11 mouse cellular contexts compared by ENCODE assay signal in the genomic region with DNA sequence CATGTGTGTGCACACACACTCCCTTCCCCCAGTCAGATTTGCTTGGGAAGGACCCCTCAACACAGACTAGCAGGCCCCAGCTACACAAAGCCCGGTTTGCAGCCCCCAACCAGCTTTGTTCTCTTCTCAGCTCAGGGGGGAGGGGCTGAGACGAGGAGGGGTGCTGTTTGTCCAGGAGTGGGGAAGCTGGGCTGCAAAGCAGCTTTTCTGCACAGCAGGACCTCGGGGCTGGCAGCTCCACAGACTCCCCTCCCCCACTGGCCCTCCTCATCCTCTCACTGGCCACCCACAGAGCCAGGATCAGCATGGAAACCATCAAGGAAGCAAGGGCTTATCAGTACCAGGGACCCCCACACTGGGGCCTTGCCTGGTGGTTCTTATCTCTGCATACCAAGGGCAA. TPM values are rescaled to one million over a fixed set of nuclear protein-coding genes. Genes with fewer than 3 reads are reported as not detected.
A peak's percentile ranks its signal among the peaks of the same experiment; 100 is the strongest.
DNase-seq lines count a peak whose midpoint lies in the region; ATAC-seq and TF ChIP-seq lines count a peak whose summit lies in the region.
"Had no signal": no experiment of that assay in that cellular context is flagged by ENCODE, and none has a peak within 500 bp of the region (broad histone marks: within the 10 kb centered on the region; RNA-seq: fewer than 3 reads in every experiment).

No protein-coding gene starts in this region.

- TF ChIP-seq POLR2A in MEL (IDR thresholded peaks at IDR 0.05; ENCODE audit: control insufficient read depth in 1 of 2, insufficient read depth in 1 of 2, low read depth in 1 of 2, low read length in 2 of 2, poor library complexity in 1 of 2), result no peak

- peak overlapping the region; percentile 58 for H3K27ac ChIP-seq in hindbrain, embryonic 11.5 days (ENCODE audit: low read depth, low read length)
- no peak overlapping the region for H3K27ac ChIP-seq in hindbrain, embryonic 16.5 days (ENCODE audit: low read depth, low read length)
- H3K27ac ChIP-seq in MEL (ENCODE audit: control insufficient read depth, low read depth, low read length), result no peak overlapping the region
- H3K27ac ChIP-seq in forebrain, embryonic 14.5 days (ENCODE audit: low read depth, low read length), result peak overlapping the region; percentile 21; the same call in 1 of the 2 replicates
- H3K27ac ChIP-seq in midbrain, embryonic 12.5 days (replicated peaks), result peak overlapping the region; percentile 80
- H3K27ac ChIP-seq: stomach, embryonic 15.5 days had no signal

- peak overlapping the region; percentile 47 for H3K9ac ChIP-seq in hindbrain, embryonic 11.5 days (ENCODE audit: low read depth, low read length)
- H3K9ac ChIP-seq in hindbrain, embryonic 16.5 days (ENCODE audit: low read depth, low read length), result no peak overlapping the region
- no peak overlapping the region for H3K9ac ChIP-seq in MEL (ENCODE audit: control insufficient read depth, low read depth, low read length, poor library complexity, severe bottlenecking)
- no peak overlapping the region for H3K9ac ChIP-seq in forebrain, embryonic 14.5 days (ENCODE audit: low read length)
- H3K9ac ChIP-seq in midbrain, embryonic 12.5 days (replicated peaks), result peak overlapping the region; percentile 34; the same call in 1 of the 2 replicates
- H3K9ac ChIP-seq: stomach, embryonic 15.5 days had no signal

- H3K79me2 ChIP-seq in MEL (ENCODE audit: control insufficient read depth, insufficient read depth, low read length, poor library complexity), result no peaks in the 10 kb centered on the region

- no peaks in the 10 kb centered on the region for H3K9me3 ChIP-seq in hindbrain, embryonic 11.5 days (ENCODE audit: control insufficient read depth, low read length)
- H3K9me3 ChIP-seq in hindbrain, embryonic 16.5 days (ENCODE audit: control insufficient read depth, low read length), result no peaks in the 10 kb centered on the region
- no peaks in the 10 kb centered on the region for H3K9me3 ChIP-seq in MEL (replicated peaks; ENCODE audit: insufficient read depth, low read length)
- no peaks in the 10 kb centered on the region for H3K9me3 ChIP-seq in forebrain, embryonic 14.5 days (replicated peaks; ENCODE audit: control insufficient read depth, low read length)
- no peaks in the 10 kb centered on the region for H3K9me3 ChIP-seq in midbrain, embryonic 12.5 days
- H3K9me3 ChIP-seq: stomach, embryonic 15.5 days had no signal

- no peak for TF ChIP-seq EP300 in MEL (IDR thresholded peaks at IDR 0.05; ENCODE audit: low read depth in 1 of 2, low read length in 2 of 2)

- H3K36me3 ChIP-seq in hindbrain, embryonic 11.5 days (ENCODE audit: control insufficient read depth, insufficient read depth, low read length), result peaks cover 5% of the 10 kb centered on the region; the same call in 1 of the 2 replicates
- H3K36me3 ChIP-seq in hindbrain, embryonic 16.5 days (ENCODE audit: control insufficient read depth, insufficient read depth, low read length), result peaks cover 10% of the 10 kb centered on the region
- peaks cover 0 to 7% of the 10 kb centered on the region in 2 experiments; a peak in 3 of 4 replicates for H3K36me3 ChIP-seq in MEL (ENCODE audit: control insufficient read depth in 1 of 2, insufficient read depth in 2 of 2, low read length in 2 of 2)
- H3K36me3 ChIP-seq in forebrain, embryonic 14.5 days (ENCODE audit: control insufficient read depth, insufficient read depth, low read length), result peaks cover 28% of the 10 kb centered on the region
- H3K36me3 ChIP-seq in midbrain, embryonic 12.5 days, result peaks cover 35% of the 10 kb centered on the region

- WGBS in hindbrain, embryonic 11.5 days, result 0% methylated on average over 3 of the region's 3 CpGs
- WGBS in hindbrain, embryonic 16.5 days, result 4% methylated on average over 3 of the region's 3 CpGs
- WGBS in forebrain, embryonic 14.5 days, result 2% methylated on average over 3 of the region's 3 CpGs
- 0% methylated on average over 3 of the region's 3 CpGs for WGBS in midbrain, embryonic 12.5 days

- H3K4me2 ChIP-seq in hindbrain, embryonic 11.5 days (replicated peaks; ENCODE audit: low read depth, low read length), result peak overlapping the region; percentile 95
- H3K4me2 ChIP-seq in hindbrain, embryonic 16.5 days (ENCODE audit: low read length), result no peak overlapping the region
- no peak overlapping the region for H3K4me2 ChIP-seq in forebrain, embryonic 14.5 days (ENCODE audit: low read length)
- H3K4me2 ChIP-seq in midbrain, embryonic 12.5 days (replicated peaks), result peak overlapping the region; percentile 96
- H3K4me2 ChIP-seq: stomach, embryonic 15.5 days had no signal

- TF ChIP-seq CTCF in MEL (IDR thresholded peaks at IDR 0.05 in 2 of 3, conservative IDR thresholded peaks at IDR 0.05 in 1 of 3; ENCODE audit: control insufficient read depth in 1 of 3, insufficient read depth in 1 of 3, low read depth in 2 of 3, low read length in 3 of 3, poor library complexity in 1 of 3, severe bottlenecking in 1 of 3), result no peak

- peak; percentile 62 for DNase-seq in hindbrain, embryonic 11.5 days (ENCODE audit: low spot score)
- no peak for DNase-seq in MEL (ENCODE audit: low read depth, low spot score)
- DNase-seq in forebrain, embryonic 14.5 days (ENCODE audit: low spot score), result peak; percentile 20
- no peak for DNase-seq in right cerebral cortex, postnatal 14 days
- no peak for DNase-seq in frontal cortex, postnatal 14 days (ENCODE audit: low spot score in 2 of 2)
- DNase-seq: cerebellum, postnatal 25 days; kidney, adult 18-20 months had no signal

- peaks cover 23% of the 10 kb centered on the region for H3K4me1 ChIP-seq in hindbrain, embryonic 11.5 days (replicated peaks; ENCODE audit: control insufficient read depth, insufficient read depth, low read length)
- H3K4me1 ChIP-seq in hindbrain, embryonic 16.5 days (ENCODE audit: control insufficient read depth, insufficient read depth, low read depth, low read length), result peaks cover 13% of the 10 kb centered on the region
- H3K4me1 ChIP-seq in MEL (ENCODE audit: control insufficient read depth in 1 of 2, insufficient read depth in 2 of 2, low read length in 2 of 2), result peaks cover 5 to 16% of the 10 kb centered on the region in 2 experiments
- H3K4me1 ChIP-seq in forebrain, embryonic 14.5 days (ENCODE audit: control insufficient read depth, insufficient read depth, low read length), result peaks cover 11% of the 10 kb centered on the region
- H3K4me1 ChIP-seq in midbrain, embryonic 12.5 days, result peaks cover 49% of the 10 kb centered on the region

- TF ChIP-seq RAD21 in MEL (IDR thresholded peaks at IDR 0.05; ENCODE audit: low read depth, low read length), result no peak

- peak overlapping the region; percentile 12; the same call in 1 of the 2 replicates for H3K4me3 ChIP-seq in hindbrain, embryonic 11.5 days (ENCODE audit: low read depth, low read length)
- H3K4me3 ChIP-seq in hindbrain, embryonic 16.5 days (ENCODE audit: low read length), result no peak overlapping the region
- H3K4me3 ChIP-seq in MEL (ENCODE audit: control insufficient read depth in 1 of 2, insufficient read depth in 1 of 2, low read depth in 2 of 2, low read length in 2 of 2), result no peak overlapping the region
- H3K4me3 ChIP-seq in forebrain, embryonic 14.5 days (ENCODE audit: low read depth, low read length), result no peak overlapping the region
- peak overlapping the region; percentile 67; the same call in 1 of the 2 replicates for H3K4me3 ChIP-seq in midbrain, embryonic 12.5 days
- H3K4me3 ChIP-seq: stomach, embryonic 15.5 days had no signal

- ATAC-seq in hindbrain, embryonic 11.5 days (ENCODE audit: low FRiP score), result peak; percentile 43; the same call in 1 of the 2 replicates
- no peak for ATAC-seq in hindbrain, embryonic 16.5 days
- ATAC-seq in forebrain, embryonic 14.5 days, result no peak
- ATAC-seq in midbrain, embryonic 12.5 days (ENCODE audit: low FRiP score, low read depth), result peak; percentile 57
- no peak for ATAC-seq in monocyte, adult 5-6 weeks (replicated peaks; ENCODE audit: insufficient number of reproducible peaks, low FRiP score, low TSS enrichment, poor library complexity, severe bottlenecking)

- peaks cover 2% of the 10 kb centered on the region; the same call in 1 of the 2 replicates for H3K27me3 ChIP-seq in hindbrain, embryonic 11.5 days (ENCODE audit: control insufficient read depth, insufficient read depth, low read length)
- H3K27me3 ChIP-seq in hindbrain, embryonic 16.5 days (replicated peaks; ENCODE audit: control insufficient read depth, insufficient read depth, low read length), result no peaks in the 10 kb centered on the region
- no peaks in the 10 kb centered on the region for H3K27me3 ChIP-seq in MEL (ENCODE audit: control insufficient read depth in 1 of 2, insufficient read depth in 2 of 2, low read length in 2 of 2)
- peaks cover 15% of the 10 kb centered on the region for H3K27me3 ChIP-seq in forebrain, embryonic 14.5 days (replicated peaks; ENCODE audit: control insufficient read depth, insufficient read depth, low read length)
- H3K27me3 ChIP-seq in midbrain, embryonic 12.5 days, result peaks cover 21% of the 10 kb centered on the region

RNA-seq across cellular contexts. Expression of a gene that starts 2.5 kb away (rescaled TPM):
- 19.6 and 21.1 TPM in 2 replicates for polyA plus RNA-seq in hindbrain, embryonic 11.5 days (2014; fragmentation: Nextera tagmentation; extraction: Ambion mirVana)
- 6.9 and 8.8 TPM in 2 replicates for polyA plus RNA-seq in hindbrain, embryonic 16.5 days (2015; fragmentation: Nextera tagmentation; extraction: Ambion mirVana)
- 0.27 TPM in 1 of 2 replicates, not detected in the other for total RNA-seq in MEL (2012; rRNA removed)
- polyA plus RNA-seq in MEL (2012; ENCODE audit: insufficient read depth in 1 of 2, insufficient read length in 2 of 2, low read depth in 1 of 2, low replicate concordance in 2 of 2, missing spikeins in 1 of 2), result 1 to 10 TPM in 1 of 2 experiments, not detected in 1; 2.1 TPM
- polyA plus RNA-seq in forebrain, embryonic 14.5 days (2014; fragmentation: Nextera tagmentation; extraction: Ambion mirVana), result 1.1 and 1.8 TPM in 2 replicates
- polyA plus RNA-seq in midbrain, embryonic 12.5 days (2016; fragmentation: Nextera tagmentation; extraction: Ambion mirVana), result 20.1 and 23.5 TPM in 2 replicates
- not detected in 3 replicates for total RNA-seq in monocyte, adult 5-6 weeks (2017)

RNA-seq across cellular contexts. Expression of a gene that starts 24.4 kb away (rescaled TPM):
- 19.0 and 19.7 TPM in 2 replicates for polyA plus RNA-seq in hindbrain, embryonic 11.5 days (2014; fragmentation: Nextera tagmentation; extraction: Ambion mirVana)
- 39.0 and 40.2 TPM in 2 replicates for polyA plus RNA-seq in hindbrain, embryonic 16.5 days (2015; fragmentation: Nextera tagmentation; extraction: Ambion mirVana)
- total RNA-seq in MEL (2012; rRNA removed), result 4.7 and 4.9 TPM in 2 replicates
- 10 to 100 TPM in 1 of 2 experiments, not detected in 1; 11.5 TPM for polyA plus RNA-seq in MEL (2012; ENCODE audit: insufficient read depth in 1 of 2, insufficient read length in 2 of 2, low read depth in 1 of 2, low replicate concordance in 2 of 2, missing spikeins in 1 of 2)
- polyA plus RNA-seq in forebrain, embryonic 14.5 days (2014; fragmentation: Nextera tagmentation; extraction: Ambion mirVana), result 15.5 and 22.0 TPM in 2 replicates
- 29.9 and 30.9 TPM in 2 replicates for polyA plus RNA-seq in midbrain, embryonic 12.5 days (2016; fragmentation: Nextera tagmentation; extraction: Ambion mirVana)
- 0.43 to 0.49 TPM (median 0.48 TPM) in 3 replicates for total RNA-seq in monocyte, adult 5-6 weeks (2017)

RNA-seq across cellular contexts. Expression of a gene that starts 44.8 kb away (rescaled TPM):
- 141 and 155 TPM in 2 replicates for polyA plus RNA-seq in hindbrain, embryonic 11.5 days (2014; fragmentation: Nextera tagmentation; extraction: Ambion mirVana)
- polyA plus RNA-seq in hindbrain, embryonic 16.5 days (2015; fragmentation: Nextera tagmentation; extraction: Ambion mirVana), result 250 and 273 TPM in 2 replicates
- 43.0 and 51.1 TPM in 2 replicates for total RNA-seq in MEL (2012; rRNA removed)
- polyA plus RNA-seq in MEL (2012; ENCODE audit: insufficient read depth in 1 of 2, insufficient read length in 2 of 2, low read depth in 1 of 2, low replicate concordance in 2 of 2, missing spikeins in 1 of 2), result 10 to 100 TPM in 1 of 2 experiments, not detected in 1; 83.8 TPM
- 194 and 211 TPM in 2 replicates for polyA plus RNA-seq in forebrain, embryonic 14.5 days (2014; fragmentation: Nextera tagmentation; extraction: Ambion mirVana)
- polyA plus RNA-seq in midbrain, embryonic 12.5 days (2016; fragmentation: Nextera tagmentation; extraction: Ambion mirVana), result 107 and 110 TPM in 2 replicates
- 62.8 to 77.2 TPM (median 68.8 TPM) in 3 replicates for total RNA-seq in monocyte, adult 5-6 weeks (2017)

RNA-seq across cellular contexts. Expression of a gene that starts 49.7 kb away (rescaled TPM):
- 206 and 218 TPM in 2 replicates for polyA plus RNA-seq in hindbrain, embryonic 11.5 days (2014; fragmentation: Nextera tagmentation; extraction: Ambion mirVana)
- polyA plus RNA-seq in hindbrain, embryonic 16.5 days (2015; fragmentation: Nextera tagmentation; extraction: Ambion mirVana), result 246 and 256 TPM in 2 replicates
- total RNA-seq in MEL (2012; rRNA removed), result 0.42 and 0.81 TPM in 2 replicates
- 1 to 10 TPM in 1 of 2 experiments, not detected in 1; 1.7 TPM for polyA plus RNA-seq in MEL (2012; ENCODE audit: insufficient read depth in 1 of 2, insufficient read length in 2 of 2, low read depth in 1 of 2, low replicate concordance in 2 of 2, missing spikeins in 1 of 2)
- polyA plus RNA-seq in forebrain, embryonic 14.5 days (2014; fragmentation: Nextera tagmentation; extraction: Ambion mirVana), result 49.2 and 57.0 TPM in 2 replicates
- polyA plus RNA-seq in midbrain, embryonic 12.5 days (2016; fragmentation: Nextera tagmentation; extraction: Ambion mirVana), result 86.8 and 94.2 TPM in 2 replicates
- total RNA-seq in monocyte, adult 5-6 weeks (2017), result 164 to 258 TPM (median 248 TPM) in 3 replicates

Comparison
In these comparisons a context has a peak if more than half of its experiments do, and no peak if none do; other contexts are left out.
1. ATAC-seq: peak in hindbrain, embryonic 11.5 days (single experiment) and midbrain, embryonic 12.5 days (single experiment); none in hindbrain, embryonic 16.5 days (single experiment), forebrain, embryonic 14.5 days (single experiment) and monocyte, adult 5-6 weeks (single experiment).
2. H3K27ac ChIP-seq: peak in hindbrain, embryonic 11.5 days (single experiment), forebrain, embryonic 14.5 days (single experiment) and midbrain, embryonic 12.5 days (single experiment); none in hindbrain, embryonic 16.5 days (single experiment) and MEL (single experiment).
3. H3K4me2 ChIP-seq: peak in hindbrain, embryonic 11.5 days (single experiment) and midbrain, embryonic 12.5 days (single experiment); none in hindbrain, embryonic 16.5 days (single experiment) and forebrain, embryonic 14.5 days (single experiment).
4. H3K4me3 ChIP-seq: peak in hindbrain, embryonic 11.5 days (single experiment) and midbrain, embryonic 12.5 days (single experiment); none in hindbrain, embryonic 16.5 days (single experiment), MEL (0 of 2) and forebrain, embryonic 14.5 days (single experiment).
5. H3K9ac ChIP-seq: peak in hindbrain, embryonic 11.5 days (single experiment) and midbrain, embryonic 12.5 days (single experiment); none in hindbrain, embryonic 16.5 days (single experiment), MEL (single experiment) and forebrain, embryonic 14.5 days (single experiment).
6. DNase-seq: peak in hindbrain, embryonic 11.5 days (single experiment) and forebrain, embryonic 14.5 days (single experiment); none in MEL (single experiment), right cerebral cortex, postnatal 14 days (single experiment) and frontal cortex, postnatal 14 days (0 of 2).